Mouse (Mus musculus) ES-Bruce4 (cell line): ENCODE data around the gene Tm7sf3. TPM values are rescaled to one million over a fixed set of nuclear protein-coding genes. Genes with fewer than 3 reads are reported as not detected.

Experiments used
- H3K27ac ChIP-seq: 2 replicates; pipeline ENCODE4 v1.5.1; 2012; ENCODE audit warnings: low read length, inconsistent platforms; ENCODE audit not compliant: insufficient read depth
- H3K27me3 ChIP-seq: 2 replicates; pipeline ENCODE4 v1.6.1; 2012; ENCODE audit warnings: mild to moderate bottlenecking, low read length, inconsistent platforms; ENCODE audit not compliant: control insufficient read depth, poor library complexity, insufficient read depth, severe bottlenecking
- H3K36me3 ChIP-seq: 2 replicates; pipeline ENCODE4 v1.6.1; 2012; ENCODE audit warnings: inconsistent platforms, mild to moderate bottlenecking, low read length, moderate library complexity; ENCODE audit not compliant: control insufficient read depth, poor library complexity, insufficient read depth, severe bottlenecking
- H3K4me1 ChIP-seq: one replicate; pipeline ENCODE4 v1.8.1; 2011; ENCODE audit warnings: low read length; ENCODE audit not compliant: control insufficient read depth, insufficient read depth
- H3K4me3 ChIP-seq: 2 replicates; pipeline ENCODE4 v1.5.1; 2011; ENCODE audit warnings: low read depth, mild to moderate bottlenecking, low read length
- H3K9ac ChIP-seq: 2 replicates; pipeline ENCODE4 v1.6.1; 2012; ENCODE audit warnings: low read depth, mild to moderate bottlenecking, inconsistent platforms; ENCODE audit not compliant: poor library complexity, severe bottlenecking
- H3K9me3 ChIP-seq: replicated peaks from 2 replicates; pipeline ENCODE4 v1.6.1; 2012; ENCODE audit warnings: mild to moderate bottlenecking, low read length, inconsistent platforms; ENCODE audit not compliant: control insufficient read depth, poor library complexity, insufficient read depth, severe bottlenecking
- CTCF ChIP-seq: IDR thresholded peaks from one replicate; pipeline ENCODE4 v1.8.1; 2011; ENCODE audit warnings: low read depth, low read length
- EP300 ChIP-seq: IDR thresholded peaks from 2 replicates; pipeline ENCODE4 v1.6.1; 2011; ENCODE audit warnings: low read depth, low read length; ENCODE audit not compliant: insufficient read depth
- POLR2A ChIP-seq: IDR thresholded peaks from one replicate; pipeline ENCODE4 v1.8.1; 2011; ENCODE audit warnings: low read length; ENCODE audit not compliant: insufficient read depth
- polyA plus RNA-seq: library from polyadenylated mRNA; stranded (reverse); fragments of >200 nt; gene quantifications from 2 replicates; pipeline ENCODE4 v1.2.4, GENCODE M21; 2011; ENCODE audit warnings: low read depth; ENCODE audit not compliant: missing spikeins, insufficient read depth, insufficient read length

The Tm7sf3 gene
- polyA plus RNA-seq, 1 experiment = 46.1 TPM

GRCm38 (mm10) chr6:146614541-146614940 is 28.1 kb downstream of the Tm7sf3 start:
- H3K4me1 ChIP-seq = peaks cover 6% of the 10 kb centered on the region
- no peak overlapping the region for H3K4me3 ChIP-seq
- TF ChIP-seq CTCF = no peak
- TF ChIP-seq EP300 = no peak
- TF ChIP-seq POLR2A = no peak
- no peaks in the 10 kb centered on the region for H3K9me3 ChIP-seq
- H3K27ac ChIP-seq = no peak overlapping the region
- H3K9ac ChIP-seq = no peak overlapping the region
- H3K27me3 ChIP-seq = no peaks in the 10 kb centered on the region
- peaks cover 67% of the 10 kb centered on the region for H3K36me3 ChIP-seq

- TF ChIP-seq POLR2A = no peak
- peak; percentile 42 for TF ChIP-seq CTCF
- H3K9me3 ChIP-seq = no peaks in the 10 kb centered on the region
These were observed 28.7 kb downstream of the Tm7sf3 start for GRCm38 (mm10) chr6:146613907-146614306.

GRCm38 (mm10) chr6:146612736-146613135 is 29.9 kb downstream of the Tm7sf3 start:
- Histone ChIP-seq H3K4me3 (no peak overlapping the region), H3K27me3 (no peaks in the 10 kb centered on the region), H3K27ac (no peak overlapping the region), H3K9me3 (no peaks in the 10 kb centered on the region), H3K9ac (no peak overlapping the region), H3K36me3 (peaks cover 68% of the 10 kb centered on the region), H3K4me1 (peaks cover 6% of the 10 kb centered on the region)
- no peak for TF ChIP-seq POLR2A
- TF ChIP-seq CTCF = no peak
- TF ChIP-seq EP300 = no peak

More at GRCm38 (mm10) chr6:146613907-146614306, 28.7 kb downstream of the Tm7sf3 start:
- H3K27ac ChIP-seq = no peak overlapping the region
- H3K36me3 ChIP-seq = peaks cover 70% of the 10 kb centered on the region
- H3K4me3 ChIP-seq = no peak overlapping the region
- H3K4me1 ChIP-seq = peaks cover 6% of the 10 kb centered on the region
- no peaks in the 10 kb centered on the region for H3K27me3 ChIP-seq
- no peak overlapping the region for H3K9ac ChIP-seq

GRCm38 (mm10) chr6:146611897-146612296 is 30.7 kb downstream of the Tm7sf3 start:
- H3K4me3 ChIP-seq = no peak overlapping the region
- no peaks in the 10 kb centered on the region for H3K27me3 ChIP-seq
- no peak overlapping the region for H3K9ac ChIP-seq
- TF ChIP-seq EP300 (no peak), POLR2A (no peak), CTCF (no peak)
- no peaks in the 10 kb centered on the region for H3K9me3 ChIP-seq
- H3K36me3 ChIP-seq = peaks cover 68% of the 10 kb centered on the region
- no peak overlapping the region for H3K27ac ChIP-seq
- peaks cover 6% of the 10 kb centered on the region for H3K4me1 ChIP-seq

DNA sequence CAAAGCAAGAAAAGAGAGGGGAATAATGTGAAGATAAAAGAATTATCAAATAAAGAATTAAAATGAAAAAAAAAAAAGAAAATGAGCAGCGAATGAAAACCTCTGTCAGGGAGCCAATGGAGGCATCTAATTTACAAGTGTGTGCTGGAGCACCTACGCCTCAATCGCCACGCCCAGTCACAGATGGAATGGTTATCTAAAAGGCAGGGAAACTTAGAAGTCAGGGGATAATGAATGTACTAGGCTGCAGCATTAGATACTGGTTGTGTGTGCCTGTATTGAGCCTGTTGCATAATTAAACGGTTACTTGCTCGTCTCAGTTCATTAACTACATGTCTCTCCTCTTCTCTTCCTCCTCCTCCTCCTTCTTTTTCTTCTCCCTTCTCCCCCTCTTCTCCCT is 31.2 kb downstream of the Tm7sf3 start:
- H3K9ac ChIP-seq = no peak overlapping the region
- H3K4me3 ChIP-seq = no peak overlapping the region
- H3K27me3 ChIP-seq = no peaks in the 10 kb centered on the region
- no peak for TF ChIP-seq POLR2A
- TF ChIP-seq CTCF = no peak
- TF ChIP-seq EP300 = no peak
- H3K9me3 ChIP-seq = no peaks in the 10 kb centered on the region
- peaks cover 6% of the 10 kb centered on the region for H3K4me1 ChIP-seq
- H3K36me3 ChIP-seq = peaks cover 68% of the 10 kb centered on the region
- no peak overlapping the region for H3K27ac ChIP-seq

DNA sequence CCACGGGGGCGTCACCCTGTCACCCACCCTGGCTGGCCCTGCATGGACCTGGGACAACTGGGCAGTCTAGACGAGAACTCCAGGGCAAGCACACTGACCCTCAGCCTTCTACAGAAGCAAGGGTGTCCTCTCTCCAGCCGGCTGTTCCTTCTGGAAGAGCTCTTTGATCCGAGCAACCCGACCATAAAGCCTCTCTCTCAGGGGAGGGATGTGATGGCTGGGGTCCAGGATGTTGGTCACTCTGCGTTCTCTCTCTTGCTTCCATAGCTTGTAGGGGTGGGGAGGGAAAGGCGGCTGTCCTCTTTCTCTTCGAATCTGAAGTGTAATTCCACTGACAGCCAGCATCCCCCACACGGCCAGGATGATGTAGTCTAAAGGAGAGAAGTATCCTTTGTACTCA is 39.0 kb downstream of the Tm7sf3 start:
- no peaks in the 10 kb centered on the region for H3K9me3 ChIP-seq
- H3K27ac ChIP-seq = no peak overlapping the region
- H3K9ac ChIP-seq = no peak overlapping the region
- peaks cover 63% of the 10 kb centered on the region for H3K36me3 ChIP-seq
- no peaks in the 10 kb centered on the region for H3K27me3 ChIP-seq
- H3K4me3 ChIP-seq = no peak overlapping the region
- TF ChIP-seq POLR2A = no peak
- no peaks in the 10 kb centered on the region for H3K4me1 ChIP-seq

GRCm38 (mm10) chr6:146602601-146603000 is 40.0 kb downstream of the Tm7sf3 start:
- Histone ChIP-seq H3K4me3 (no peak overlapping the region), H3K36me3 (peaks cover 54% of the 10 kb centered on the region), H3K9ac (no peak overlapping the region), H3K27me3 (no peaks in the 10 kb centered on the region), H3K4me1 (no peaks in the 10 kb centered on the region), H3K27ac (no peak overlapping the region), H3K9me3 (no peaks in the 10 kb centered on the region)
- TF ChIP-seq CTCF (no peak), EP300 (no peak), POLR2A (no peak)
